Mouse (Mus musculus) CD4-positive naive resting alpha-beta T cell, adult 76 days (primary cell): ENCODE data around the gene BC100530. TPM values are rescaled to one million over a fixed set of nuclear protein-coding genes. Genes with fewer than 3 reads are reported as not detected.

Experiments
- total RNA-seq: library from RNA; stranded (reverse); gene quantifications from one replicate; pipeline ENCODE4 v1.2.4, GENCODE M21; 2023

The BC100530 gene
- not detected for total RNA-seq

GRCm38 (mm10) chr16:36367648-36368047 is at the start of gene BC100530:
Gene BC100530, minus strand, starts transcription at chr16:36367748.

GRCm38 (mm10) chr16:36408357-36408756 is 40.8 kb upstream of the BC100530 start, which contains the start of gene Stfa2:
Gene Stfa2, minus strand, starts transcription at chr16:36408457.

GRCm38 (mm10) chr16:36334232-36334631 is 33.3 kb downstream of the BC100530 start, which contains the start of gene BC117090:
Gene BC117090, minus strand, starts transcription at chr16:36334332.

Other genes starting within 250 kb of the BC100530 start
- not detected for gene Csta1, start 236.5 kb downstream of the BC100530 start, total RNA-seq
- gene Stfa2l1, start 210.9 kb downstream of the BC100530 start, total RNA-seq, result not detected
- gene Gm5483, start 183.5 kb downstream of the BC100530 start, total RNA-seq, result not detected
- gene Gm5416, start 157.3 kb downstream of the BC100530 start, total RNA-seq, result not detected
- not detected for gene 2010005H15Rik, start 146.3 kb downstream of the BC100530 start, total RNA-seq
- not detected for gene Stfa1, start 90.8 kb downstream of the BC100530 start, total RNA-seq
- not detected for gene BC117090, start 33.4 kb downstream of the BC100530 start, total RNA-seq
- not detected for gene Stfa2, start 40.7 kb upstream of the BC100530 start, total RNA-seq
- gene Stfa3, start 87.6 kb upstream of the BC100530 start, total RNA-seq, result not detected
- gene Casr, start 194.4 kb upstream of the BC100530 start, total RNA-seq, result not detected